Mouse (Mus musculus) heart, embryonic 14.5 days (tissue): ENCODE results near the gene Angptl1. TPM values are rescaled to one million over a fixed set of nuclear protein-coding genes. Genes with fewer than 3 reads are reported as not detected.
A peak's percentile ranks its signal among the peaks of the same experiment; 100 is the strongest.

Experiments used
- ATAC-seq: fragments of 200-750 bp; cut with Nextera tagmentation; 2 replicates; pipeline ENCODE4 v1.8.0; 2017; ENCODE audit warnings: low read depth, moderate TSS enrichment; ENCODE audit not compliant: insufficient number of reproducible peaks, insufficient read depth, low FRiP score
- H3K27ac ChIP-seq, 2 experiments: fragments of 200-500 bp in 1 of 2; fragments of 300-500 bp in 1 of 2; sonication (generic) in 1 of 2; replicated peaks in 1 of 2; 2 replicates each; pipeline ENCODE4 v1.5.1; 2012 to 2014; ENCODE audit warnings: low read depth in 2 of 2, low read length in 2 of 2, control low read depth in 1 of 2, mild to moderate bottlenecking in 1 of 2, mixed read lengths in 1 of 2; ENCODE audit not compliant: control insufficient read depth in 1 of 2, insufficient read depth in 1 of 2
- H3K27me3 ChIP-seq: fragments of 300-500 bp; sonication (generic); 2 replicates; pipeline ENCODE4 v1.6.1; 2014; ENCODE audit warnings: mild to moderate bottlenecking, low read length, control low read depth; ENCODE audit not compliant: control insufficient read depth, insufficient read depth
- H3K36me3 ChIP-seq: fragments of 300-500 bp; sonication (generic); 2 replicates; pipeline ENCODE4 v1.6.1; 2014; ENCODE audit warnings: mild to moderate bottlenecking, control low read depth, low read length, mixed read lengths; ENCODE audit not compliant: control insufficient read depth, insufficient read depth
- H3K4me1 ChIP-seq, 2 experiments: fragments of 200-500 bp in 1 of 2; fragments of 300-500 bp in 1 of 2; sonication (generic) in 1 of 2; 2 replicates each; pipeline ENCODE4 v1.6.1; 2012 to 2014; ENCODE audit warnings: low read length in 2 of 2, control low read depth in 1 of 2, mixed read lengths in 1 of 2; ENCODE audit not compliant: control insufficient read depth in 2 of 2, insufficient read depth in 2 of 2
- H3K4me2 ChIP-seq: fragments of 300-500 bp; sonication (generic); 2 replicates; pipeline ENCODE4 v1.6.1; 2014; ENCODE audit warnings: mild to moderate bottlenecking, low read length
- H3K4me3 ChIP-seq, 2 experiments: fragments of 200-500 bp in 1 of 2; fragments of 300-500 bp in 1 of 2; sonication (generic) in 1 of 2; 2 replicates each; pipeline ENCODE4 v1.5.1; 2012 to 2014; ENCODE audit warnings: low read length in 2 of 2, mild to moderate bottlenecking in 2 of 2, control low read depth in 1 of 2, low read depth in 1 of 2, moderate library complexity in 1 of 2; ENCODE audit not compliant: control insufficient read depth in 1 of 2, insufficient read depth in 1 of 2
- H3K9ac ChIP-seq: fragments of 300-500 bp; sonication (generic); 2 replicates; pipeline ENCODE4 v1.6.1; 2014; ENCODE audit warnings: mild to moderate bottlenecking, low read length
- H3K9me3 ChIP-seq: fragments of 300-500 bp; sonication (generic); 2 replicates; pipeline ENCODE4 v1.6.1; 2016; ENCODE audit warnings: low read length, control low read depth; ENCODE audit not compliant: control insufficient read depth
- WGBS: fragments of 180-500 bp; shearing (Covaris S2); extraction: QIAGEN DNeasy Blood & Tissue Kit; methylation state at CpG from one replicate; pipeline ENCODE4 v1.1.7; 2014; 5-methylcytosine and 5-hydroxymethylcytosine counted together
- polyA plus RNA-seq: library from polyadenylated mRNA; unstranded; fragments of >200 nt; fragmentation: Nextera tagmentation; extraction: Ambion mirVana; gene quantifications from 2 replicates; pipeline ENCODE4 v1.2.1, GENCODE M21; 2014

Gene Angptl1
- polyA plus RNA-seq: 2.9 and 4.2 TPM in 2 replicates

DNA sequence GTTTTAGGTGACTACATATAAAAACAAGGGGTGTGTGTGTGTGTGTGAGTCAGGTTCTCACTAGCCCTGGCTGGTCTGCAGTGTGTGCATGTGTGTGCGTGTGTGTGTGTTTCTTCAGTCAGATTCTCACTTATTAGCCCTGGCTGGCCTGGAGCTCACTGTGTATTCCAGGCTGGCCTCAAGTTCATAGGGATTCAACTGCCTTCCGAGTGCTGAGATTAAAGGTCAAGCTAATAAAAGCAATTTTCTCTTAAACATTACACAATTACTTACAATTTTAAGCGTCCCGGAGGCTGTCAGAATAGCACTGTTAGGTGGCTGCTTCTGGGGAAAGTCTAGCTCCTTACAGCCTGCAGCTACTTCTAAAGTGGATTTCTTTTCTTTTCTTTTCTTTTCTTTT, at the start of gene Angptl1:
Gene Angptl1 (plus strand): TSS at position 386 of the 400 bp plus-strand sequence.
- H3K4me3 ChIP-seq: peak within 1 kb of the TSS in 1 of 2 experiments; percentile 24; a peak in 2 of 4 replicates

DNA sequence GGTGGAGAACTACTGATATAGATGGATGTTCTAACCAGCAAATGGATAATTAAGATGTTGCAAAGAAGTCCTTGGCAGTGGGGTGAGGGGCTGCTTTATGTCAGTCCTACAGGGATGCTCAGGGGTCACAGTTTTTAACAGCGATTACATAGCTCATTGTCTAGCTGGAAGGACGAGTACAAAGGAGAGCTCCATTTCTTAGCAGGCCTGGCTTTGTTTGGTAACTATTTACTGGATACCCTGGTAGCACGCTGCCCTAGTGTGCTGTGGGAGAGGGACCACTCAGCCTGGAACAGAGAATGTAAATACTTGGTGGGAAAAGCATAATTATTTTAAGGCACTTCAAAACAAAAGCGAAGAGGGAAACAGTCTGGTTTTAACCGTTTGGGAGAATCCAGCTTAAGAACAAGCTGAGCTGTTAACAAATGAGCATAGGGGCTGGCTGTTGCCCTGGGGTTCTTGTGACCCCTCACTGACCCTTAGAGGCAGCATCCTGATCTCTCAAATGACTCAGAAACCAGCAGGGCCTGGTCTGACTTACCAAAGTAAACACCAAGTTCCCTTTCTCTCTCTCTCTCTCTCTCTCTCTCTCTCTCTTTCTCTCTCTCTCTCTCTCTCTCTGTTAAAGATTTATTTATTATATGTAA, 48.4 kb upstream of the Angptl1 start:
- ATAC-seq: no peak

More for the DNA sequence above, at the start of gene Angptl1:
- peak within 1 kb of the TSS; percentile 63 for H3K9ac ChIP-seq
- H3K36me3 ChIP-seq: no peaks in the 10 kb centered on the region
- peak within 1 kb of the TSS; percentile 55 for H3K4me2 ChIP-seq
- no peaks in the 10 kb centered on the region for H3K9me3 ChIP-seq
- H3K27me3 ChIP-seq: no peaks in the 10 kb centered on the region
- ATAC-seq: no peak
- peaks cover 5 to 25% of the 10 kb centered on the region in 2 experiments for H3K4me1 ChIP-seq
- peak within 1 kb of the TSS; percentile 55 to 65; a peak in 2 of 4 replicates for H3K27ac ChIP-seq
- 64% methylated on average over 4 of the region's 4 CpGs for WGBS

GRCm38 (mm10) chr1:156796251-156796650, 42.1 kb upstream of the Angptl1 start:
- Histone ChIP-seq H3K27ac (no peak overlapping the region), H3K4me2 (no peak overlapping the region), H3K4me1 (no peaks in the 10 kb centered on the region; a peak in 1 of 4 replicates), H3K9me3 (no peaks in the 10 kb centered on the region), H3K9ac (no peak overlapping the region), H3K36me3 (no peaks in the 10 kb centered on the region), H3K4me3 (no peak overlapping the region), H3K27me3 (no peaks in the 10 kb centered on the region)
- ATAC-seq: no peak
- 67% methylated on average over 9 of the region's 9 CpGs for WGBS

More for the DNA sequence above, 48.4 kb upstream of the Angptl1 start:
- H3K4me2 ChIP-seq: no peak overlapping the region
- H3K27ac ChIP-seq: no peak overlapping the region
- WGBS: 49% methylated on average over 5 of the region's 5 CpGs
- H3K9me3 ChIP-seq: no peaks in the 10 kb centered on the region
- no peak overlapping the region for H3K4me3 ChIP-seq
- no peaks in the 10 kb centered on the region for H3K36me3 ChIP-seq
- H3K27me3 ChIP-seq: no peaks in the 10 kb centered on the region
- H3K4me1 ChIP-seq: peaks cover 4 to 7% of the 10 kb centered on the region in 2 experiments; a peak in 3 of 4 replicates
- H3K9ac ChIP-seq: no peak overlapping the region

DNA sequence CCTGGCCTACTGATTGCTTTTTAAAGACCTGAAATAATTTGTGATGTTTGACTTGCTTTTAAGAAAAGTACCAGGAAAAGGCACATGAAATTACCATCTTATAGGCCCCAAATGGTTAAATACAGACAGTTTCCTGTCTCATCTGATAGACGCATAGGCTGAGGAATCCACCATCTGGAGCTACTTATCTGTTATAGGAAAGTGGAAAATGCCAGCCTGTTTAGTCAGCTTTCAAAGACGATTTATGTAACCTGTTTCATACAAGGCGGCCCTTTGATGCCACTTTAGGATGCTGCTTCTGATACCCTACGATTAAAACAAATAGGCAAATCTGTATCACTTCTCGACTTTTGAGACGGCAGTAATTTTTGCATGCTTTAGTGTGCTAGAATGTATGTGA, 37.1 kb upstream of the Angptl1 start:
- Histone ChIP-seq H3K9me3 (no peaks in the 10 kb centered on the region), H3K4me1 (no peaks in the 10 kb centered on the region; a peak in 1 of 4 replicates), H3K9ac (no peak overlapping the region), H3K27me3 (no peaks in the 10 kb centered on the region), H3K4me2 (no peak overlapping the region), H3K36me3 (0 out of 2 replicates have a peak, but pooled peaks cover 7% of the 10 kb centered on the region), H3K27ac (no peak overlapping the region), H3K4me3 (no peak overlapping the region)
- no peak for ATAC-seq
- WGBS: 61% methylated on average over 6 of the region's 6 CpGs

GRCm38 (mm10) chr1:156808332-156808731, 30.0 kb upstream of the Angptl1 start:
- ATAC-seq: no peak
- H3K9ac ChIP-seq: no peak overlapping the region
- H3K9me3 ChIP-seq: no peaks in the 10 kb centered on the region
- H3K4me1 ChIP-seq: peaks cover 0 to 2% of the 10 kb centered on the region in 2 experiments; a peak in 2 of 4 replicates
- peaks cover 35% of the 10 kb centered on the region for H3K36me3 ChIP-seq
- no peaks in the 10 kb centered on the region for H3K27me3 ChIP-seq
- no peak overlapping the region for H3K4me3 ChIP-seq
- H3K27ac ChIP-seq: no peak overlapping the region
- no peak overlapping the region for H3K4me2 ChIP-seq
- 79% methylated on average over 10 of the region's 10 CpGs for WGBS

- no peaks in the 10 kb centered on the region for H3K27me3 ChIP-seq
- peaks cover 0 to 11% of the 10 kb centered on the region in 2 experiments; a peak in 3 of 4 replicates for H3K4me1 ChIP-seq
- no peak overlapping the region for H3K9ac ChIP-seq
- no peak for ATAC-seq
- no peaks in the 10 kb centered on the region for H3K9me3 ChIP-seq
- WGBS: 66% methylated on average over 7 of the region's 7 CpGs
- H3K36me3 ChIP-seq: peaks cover 45% of the 10 kb centered on the region
- H3K27ac ChIP-seq: no peak overlapping the region
- no peak overlapping the region for H3K4me3 ChIP-seq
- H3K4me2 ChIP-seq: no peak overlapping the region
Observed at GRCm38 (mm10) chr1:156811928-156812327, 26.4 kb upstream of the Angptl1 start.

- no peak for ATAC-seq
- H3K4me3 ChIP-seq: no peak overlapping the region
- peaks cover 0 to 11% of the 10 kb centered on the region in 2 experiments; a peak in 3 of 4 replicates for H3K4me1 ChIP-seq
- H3K4me2 ChIP-seq: no peak overlapping the region
- no peaks in the 10 kb centered on the region for H3K27me3 ChIP-seq
- H3K27ac ChIP-seq: no peak overlapping the region
- WGBS: 57% methylated on average over 8 of the region's 8 CpGs
- no peaks in the 10 kb centered on the region for H3K9me3 ChIP-seq
- H3K36me3 ChIP-seq: peaks cover 53% of the 10 kb centered on the region
- H3K9ac ChIP-seq: no peak overlapping the region
Observed at GRCm38 (mm10) chr1:156812716-156813115, 25.6 kb upstream of the Angptl1 start.
